Mouse (Mus musculus) stomach, postnatal 0 days (tissue): ENCODE measurements around the gene Plcb3.

Experiments
- CTCF ChIP-seq: IDR thresholded peaks from 2 replicates; pipeline ENCODE4 v1.5.1; 2016; ENCODE audit warnings: antibody characterized with exemption, low read depth, mild to moderate bottlenecking, moderate library complexity
- EP300 ChIP-seq: optimal IDR thresholded peaks from 2 replicates; pipeline ENCODE3; 2016; ENCODE audit warnings: antibody characterized with exemption

DNA sequence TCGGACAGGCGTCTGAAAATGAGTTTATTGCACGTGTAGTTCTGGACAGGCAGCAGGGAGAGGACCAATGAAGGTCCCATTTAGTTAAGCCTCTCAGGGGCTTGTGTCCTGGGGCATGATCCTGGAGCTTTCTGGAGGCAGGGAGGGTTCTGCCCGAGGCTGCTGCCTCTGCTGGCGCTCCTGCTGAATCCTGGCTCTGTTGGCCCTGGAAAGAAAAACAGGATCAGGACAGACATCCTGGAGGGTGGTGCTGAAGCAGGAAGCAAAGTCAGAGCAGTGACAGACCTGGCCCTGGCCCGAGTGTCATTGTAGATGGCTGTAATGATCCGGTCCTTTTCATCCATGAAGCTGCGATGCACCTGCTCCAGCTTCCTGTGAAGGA is 11.6 kb upstream of the Plcb3 start:
- no peak for TF ChIP-seq EP300
- TF ChIP-seq CTCF: no peak
